Mouse (Mus musculus) forebrain, postnatal 0 days (tissue): Measurements from ENCODE around the gene Fga. TPM values are rescaled to one million over a fixed set of nuclear protein-coding genes. Genes with fewer than 3 reads are reported as not detected.

ENCODE experiments used
- ATAC-seq: fragments of 200-750 bp; cut with Nextera tagmentation; 2 replicates; pipeline ENCODE4 v1.8.0; 2017; ENCODE audit warnings: mild to moderate bottlenecking, moderate library complexity
- DNase-seq: peaks from one replicate; pipeline ENCODE4 v3.0.0-alpha.2; 2015
- H3K27ac ChIP-seq: fragments of 300-500 bp; sonication (generic); 2 replicates; pipeline ENCODE4 v1.5.1; 2014; ENCODE audit warnings: low read depth, mild to moderate bottlenecking, antibody characterized with exemption, low read length, moderate library complexity, mixed read lengths
- H3K27me3 ChIP-seq: fragments of 300-500 bp; sonication (generic); 2 replicates; pipeline ENCODE4 v1.6.1; 2014; ENCODE audit warnings: mild to moderate bottlenecking, low read length, mixed read lengths; ENCODE audit not compliant: insufficient read depth
- H3K36me3 ChIP-seq: fragments of 300-500 bp; sonication (generic); 2 replicates; pipeline ENCODE4 v1.6.1; 2014; ENCODE audit warnings: mild to moderate bottlenecking, moderate library complexity; ENCODE audit not compliant: insufficient read depth
- H3K4me1 ChIP-seq: fragments of 300-500 bp; sonication (generic); 2 replicates; pipeline ENCODE4 v1.6.1; 2014; ENCODE audit warnings: antibody characterized with exemption; ENCODE audit not compliant: insufficient read depth
- H3K4me2 ChIP-seq: fragments of 300-500 bp; sonication (generic); 2 replicates; pipeline ENCODE4 v1.6.1; 2014; ENCODE audit warnings: low read depth, mild to moderate bottlenecking, moderate library complexity
- H3K4me3 ChIP-seq: fragments of 300-500 bp; sonication (generic); 2 replicates; pipeline ENCODE4 v1.5.1; 2014; ENCODE audit warnings: low read depth, low read length, mixed read lengths
- H3K9ac ChIP-seq: fragments of 300-500 bp; sonication (generic); 2 replicates; pipeline ENCODE4 v1.6.1; 2014; ENCODE audit warnings: mild to moderate bottlenecking
- H3K9me3 ChIP-seq: fragments of 300-500 bp; sonication (generic); 2 replicates; pipeline ENCODE4 v1.6.1; 2016; ENCODE audit warnings: low read length
- CTCF ChIP-seq: sonication (generic); IDR thresholded peaks from 2 replicates; pipeline ENCODE4 v1.5.1; 2016; ENCODE audit warnings: antibody characterized with exemption, control low read depth, low read depth
- WGBS: fragments of 180-500 bp; shearing (Covaris S2); extraction: QIAGEN DNeasy Blood & Tissue Kit; methylation state at CpG from one replicate; pipeline ENCODE4 v1.1.7; 2014; 5-methylcytosine and 5-hydroxymethylcytosine counted together
- polyA plus RNA-seq: library from polyadenylated mRNA; unstranded; fragments of >200 nt; fragmentation: Nextera tagmentation; extraction: Ambion mirVana; gene quantifications from 2 replicates; pipeline ENCODE4 v1.2.1, GENCODE M21; 2015
- total RNA-seq: library from RNA; depleted of rRNA; stranded (reverse); fragments of >200 nt; gene quantifications from 2 replicates; pipeline ENCODE4 v1.2.3, GENCODE M21; 2014

The Fga gene
- total and polyA plus RNA-seq, 2 experiments from 2014 or later = 0.10 TPM; not detected in 1

DNA sequence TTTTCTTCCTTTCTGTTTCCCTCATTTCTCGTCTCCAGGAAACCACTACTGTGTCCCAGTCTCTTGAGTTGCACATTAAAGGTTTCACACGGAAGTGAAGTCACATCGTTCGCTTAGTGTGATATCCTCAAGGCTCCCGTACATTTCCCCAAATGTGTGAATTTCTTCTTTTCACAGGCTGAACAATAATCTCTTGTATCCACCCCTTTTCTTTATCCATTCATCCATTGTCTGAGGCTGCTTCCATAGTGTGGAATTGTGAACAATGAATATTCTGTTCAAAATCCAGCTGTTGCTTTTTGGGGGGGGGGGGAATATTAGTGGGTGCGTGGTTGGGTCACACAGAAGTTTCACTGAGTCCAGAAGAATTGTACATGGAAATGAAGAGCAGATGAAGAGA, 840 bp upstream of the Fga start:
- ATAC-seq = no peak
- Histone ChIP-seq H3K9me3 (no peaks in the 10 kb centered on the region), H3K27ac (no peak overlapping the region), H3K27me3 (no peaks in the 10 kb centered on the region), H3K36me3 (no peaks in the 10 kb centered on the region), H3K4me1 (no peaks in the 10 kb centered on the region), H3K4me2 (no peak overlapping the region), H3K9ac (no peak overlapping the region), H3K4me3 (no peak overlapping the region)
- TF ChIP-seq CTCF = no peak
- no peak for DNase-seq
- 59% methylated on average over 6 of the region's 6 CpGs for WGBS

DNA sequence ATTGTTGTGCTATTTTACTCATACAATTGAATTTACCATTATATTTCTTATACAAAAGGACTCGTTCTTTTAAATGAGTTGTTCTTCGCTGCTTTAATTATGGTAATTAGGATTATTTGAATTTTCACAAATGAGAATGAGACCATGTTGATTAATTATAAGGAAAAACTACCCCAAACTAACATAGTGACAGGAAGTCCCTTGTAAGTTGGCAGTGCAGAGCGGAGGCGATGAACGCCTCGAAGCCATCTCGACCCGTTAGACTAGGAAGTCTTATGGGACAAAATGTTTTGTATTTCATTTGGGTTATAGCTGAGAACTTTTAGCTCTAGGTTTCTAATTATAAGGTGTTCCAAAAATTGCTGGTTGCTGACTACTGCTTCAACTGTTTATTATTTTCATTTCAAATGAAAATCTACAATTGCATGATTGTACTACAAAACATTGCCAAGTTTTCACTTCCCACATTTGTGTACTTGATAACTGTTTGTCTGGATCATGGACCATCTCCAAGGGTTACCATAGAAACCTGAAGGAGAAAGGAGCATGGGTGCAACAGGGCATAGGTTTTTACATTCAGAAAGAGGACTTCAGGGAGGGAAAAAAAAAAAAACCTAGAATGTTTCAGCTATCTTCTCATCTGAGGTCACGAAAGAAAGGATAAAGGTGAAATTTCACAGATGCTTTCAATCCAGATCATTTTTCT, 1.8 kb downstream of the Fga start:
- no peaks in the 10 kb centered on the region for H3K9me3 ChIP-seq
- TF ChIP-seq CTCF = no peak
- H3K4me1 ChIP-seq = no peaks in the 10 kb centered on the region
- H3K9ac ChIP-seq = no peak overlapping the region
- no peaks in the 10 kb centered on the region for H3K27me3 ChIP-seq
- DNase-seq (peak; percentile 39), ATAC-seq (peak; percentile 72; the same call in 1 of the 2 replicates)
- H3K4me2 ChIP-seq = no peak overlapping the region
- no peak overlapping the region for H3K4me3 ChIP-seq
- WGBS = 47% methylated on average over 9 of the region's 9 CpGs
- no peaks in the 10 kb centered on the region for H3K36me3 ChIP-seq
- no peak overlapping the region for H3K27ac ChIP-seq

DNA sequence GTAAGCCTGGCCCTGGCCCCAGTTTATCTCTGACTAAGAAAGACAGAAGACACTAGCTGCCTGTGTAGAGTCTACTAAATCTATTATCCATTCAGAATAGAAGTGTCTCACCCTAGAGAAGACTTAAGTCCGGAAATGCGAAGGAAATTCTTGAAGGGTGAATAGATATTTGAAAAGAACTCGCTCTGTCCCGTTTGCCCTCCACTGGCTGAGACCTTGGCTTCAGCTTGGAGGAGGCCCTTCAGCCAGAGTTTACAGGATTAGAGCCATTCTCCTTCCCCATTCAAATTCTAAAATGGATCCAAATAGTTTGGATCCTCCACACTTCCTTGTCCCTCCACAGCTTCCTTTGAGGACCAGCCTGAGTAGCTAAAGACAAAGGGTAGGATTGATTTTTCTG, 4.5 kb downstream of the Fga start:
- ATAC-seq (no peak), DNase-seq (no peak)
- Histone ChIP-seq H3K4me3 (no peak overlapping the region), H3K27ac (no peak overlapping the region), H3K4me1 (no peaks in the 10 kb centered on the region), H3K36me3 (no peaks in the 10 kb centered on the region), H3K27me3 (no peaks in the 10 kb centered on the region), H3K9me3 (no peaks in the 10 kb centered on the region), H3K4me2 (no peak overlapping the region), H3K9ac (no peak overlapping the region)
- no peak for TF ChIP-seq CTCF
- 82% methylated on average over 4 of the region's 4 CpGs for WGBS

DNA sequence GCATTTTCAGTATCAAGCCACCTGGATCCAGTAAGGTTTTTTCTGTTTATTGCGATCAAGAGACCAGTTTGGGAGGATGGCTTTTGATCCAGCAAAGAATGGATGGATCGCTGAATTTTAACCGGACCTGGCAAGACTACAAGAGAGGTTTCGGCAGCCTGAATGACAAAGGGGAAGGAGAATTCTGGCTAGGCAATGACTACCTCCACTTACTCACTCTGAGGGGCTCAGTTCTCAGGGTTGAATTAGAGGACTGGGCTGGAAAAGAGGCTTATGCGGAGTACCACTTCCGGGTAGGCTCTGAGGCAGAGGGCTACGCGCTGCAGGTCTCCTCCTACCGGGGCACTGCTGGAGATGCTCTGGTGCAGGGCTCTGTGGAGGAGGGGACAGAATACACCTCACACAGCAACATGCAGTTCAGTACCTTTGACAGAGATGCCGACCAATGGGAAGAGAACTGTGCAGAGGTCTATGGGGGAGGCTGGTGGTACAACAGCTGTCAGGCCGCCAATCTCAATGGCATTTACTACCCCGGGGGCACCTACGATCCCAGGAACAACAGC, 7.0 kb downstream of the Fga start:
- no peaks in the 10 kb centered on the region for H3K4me1 ChIP-seq
- H3K36me3 ChIP-seq = no peaks in the 10 kb centered on the region
- WGBS = 39% methylated on average over 13 of the region's 13 CpGs
- no peaks in the 10 kb centered on the region for H3K9me3 ChIP-seq
- H3K4me3 ChIP-seq = peak overlapping the region; percentile 4; the same call in 1 of the 2 replicates
- H3K9ac ChIP-seq = no peak overlapping the region
- no peak overlapping the region for H3K27ac ChIP-seq
- H3K4me2 ChIP-seq = peak overlapping the region; percentile 18
- DNase-seq = no peak
- TF ChIP-seq CTCF = no peak
- no peaks in the 10 kb centered on the region for H3K27me3 ChIP-seq
- ATAC-seq = 0 out of 2 replicates have a peak, but pooled peaks have one; percentile 29

DNA sequence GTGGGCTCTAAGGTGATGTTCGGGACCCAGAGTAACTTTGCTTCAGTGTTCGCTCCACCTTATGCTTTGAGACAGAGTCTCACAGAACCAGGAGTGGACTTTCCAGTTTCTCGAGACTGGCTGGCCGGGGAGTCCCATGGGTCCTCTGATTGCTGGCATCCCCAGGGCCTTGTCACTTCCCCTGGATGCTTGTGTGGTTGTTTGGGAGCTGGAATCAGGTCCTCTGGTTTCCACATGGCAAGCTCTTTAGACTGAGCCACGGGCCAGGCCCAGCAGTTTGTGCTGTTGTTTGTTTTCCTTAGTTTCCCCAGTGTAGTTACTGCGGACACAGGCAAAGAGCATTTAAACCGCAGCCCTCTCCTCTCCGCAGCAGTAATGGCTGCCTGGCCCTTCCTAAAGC, 7.9 kb downstream of the Fga start:
- DNase-seq (no peak), ATAC-seq (no peak)
- H3K9ac ChIP-seq = no peak overlapping the region
- no peaks in the 10 kb centered on the region for H3K9me3 ChIP-seq
- no peak overlapping the region for H3K4me2 ChIP-seq
- no peak for TF ChIP-seq CTCF
- no peaks in the 10 kb centered on the region for H3K4me1 ChIP-seq
- no peaks in the 10 kb centered on the region for H3K36me3 ChIP-seq
- H3K27ac ChIP-seq = no peak overlapping the region
- H3K4me3 ChIP-seq = no peak overlapping the region
- no peaks in the 10 kb centered on the region for H3K27me3 ChIP-seq
- WGBS = 86% methylated on average over 8 of the region's 8 CpGs

DNA sequence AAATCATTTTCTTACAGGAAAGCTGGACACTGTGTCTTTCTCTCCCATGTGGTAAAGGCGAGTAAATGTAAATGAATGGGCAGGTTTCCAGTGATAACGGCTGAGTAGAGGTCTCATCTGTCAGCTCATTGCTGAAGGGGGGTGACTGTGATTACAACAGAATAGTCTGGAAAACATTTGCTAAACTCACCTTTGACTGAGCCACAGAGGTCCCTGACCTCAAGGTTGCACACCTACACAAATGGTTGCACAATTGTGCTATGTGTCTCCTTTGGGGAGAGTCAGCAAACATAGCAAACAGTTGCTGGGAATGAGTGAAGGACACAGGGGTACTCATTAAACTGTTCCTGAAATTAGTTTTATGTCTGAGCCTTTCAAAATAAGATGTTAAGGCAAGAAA, 13.0 kb downstream of the Fga start:
- DNase-seq (no peak), ATAC-seq (no peak)
- WGBS = 57% methylated on average over 2 of the region's 2 CpGs
- Histone ChIP-seq H3K9me3 (no peaks in the 10 kb centered on the region), H3K4me3 (no peak overlapping the region), H3K36me3 (no peaks in the 10 kb centered on the region), H3K4me2 (no peak overlapping the region), H3K4me1 (no peaks in the 10 kb centered on the region), H3K27me3 (no peaks in the 10 kb centered on the region), H3K9ac (no peak overlapping the region), H3K27ac (no peak overlapping the region)
- no peak for TF ChIP-seq CTCF

DNA sequence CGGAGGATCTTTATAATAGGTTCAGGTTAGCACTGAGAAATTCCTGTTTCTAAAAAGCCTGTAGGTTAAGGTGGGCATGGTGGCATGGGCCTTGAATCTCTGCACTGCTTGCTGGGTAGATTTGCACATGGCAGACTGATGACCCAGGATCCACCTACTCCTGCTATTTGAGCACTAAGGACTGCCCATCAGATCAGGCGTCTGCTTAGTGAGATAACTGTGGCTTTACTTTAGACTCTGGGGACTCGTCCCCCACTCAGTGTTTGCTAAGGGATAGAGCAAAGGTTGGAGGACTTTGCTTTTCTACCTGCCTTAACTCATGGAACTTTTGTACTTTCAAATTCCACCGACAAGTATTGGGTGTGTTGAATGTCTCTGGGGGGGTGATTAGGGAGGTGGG, 13.8 kb downstream of the Fga start:
- Histone ChIP-seq H3K4me3 (no peak overlapping the region), H3K36me3 (no peaks in the 10 kb centered on the region), H3K4me2 (no peak overlapping the region)

More for the DNA sequence above, 13.8 kb downstream of the Fga start:
- Histone ChIP-seq H3K27me3 (no peaks in the 10 kb centered on the region), H3K9ac (no peak overlapping the region), H3K4me1 (no peaks in the 10 kb centered on the region), H3K9me3 (no peaks in the 10 kb centered on the region), H3K27ac (no peak overlapping the region)
- TF ChIP-seq CTCF = no peak
- WGBS = 86% methylated on average over 4 of the region's 4 CpGs
- no peak for DNase-seq
- no peak for ATAC-seq
